Mouse (Mus musculus) ES-E14 (cell line): Measurements from ENCODE around the gene Susd3. TPM values are rescaled to one million over a fixed set of nuclear protein-coding genes. Genes with fewer than 3 reads are reported as not detected.

Source experiments
- DNase-seq: peaks from one replicate; pipeline ENCODE4 v3.0.0-alpha.2; 2013; ENCODE audit warnings: low read depth, low spot score
- H3K27ac ChIP-seq: 2 replicates; pipeline ENCODE4 v1.5.1; 2012; ENCODE audit warnings: low read depth, mild to moderate bottlenecking, low read length, moderate library complexity, mixed read lengths; ENCODE audit not compliant: poor library complexity, insufficient read depth, severe bottlenecking
- H3K36me3 ChIP-seq: 2 replicates; pipeline ENCODE4 v1.6.1; 2012; ENCODE audit warnings: mild to moderate bottlenecking, low read length, moderate library complexity, mixed read lengths; ENCODE audit not compliant: control insufficient read depth, poor library complexity, insufficient read depth, severe bottlenecking
- H3K4me1 ChIP-seq, 2 experiments: fragments of 150-350 bp in 1 of 2; sonication (generic) in 1 of 2; 2 replicates each; pipeline ENCODE4 v1.6.1; 2012; ENCODE audit warnings: low read length in 2 of 2, mild to moderate bottlenecking in 1 of 2, mixed read lengths in 1 of 2; ENCODE audit not compliant: control insufficient read depth in 2 of 2, insufficient read depth in 2 of 2, poor library complexity in 1 of 2
- H3K4me3 ChIP-seq, 2 experiments: fragments of 150-350 bp in 1 of 2; sonication (generic) in 1 of 2; 2 replicates each; pipeline ENCODE4 v1.5.1; 2012; ENCODE audit warnings: low read length in 2 of 2, low read depth in 1 of 2, mild to moderate bottlenecking in 1 of 2, mixed read lengths in 1 of 2; ENCODE audit not compliant: insufficient read depth in 1 of 2, poor library complexity in 1 of 2, severe bottlenecking in 1 of 2
- H3K9ac ChIP-seq: 2 replicates; pipeline ENCODE4 v1.6.1; 2012; ENCODE audit warnings: low read depth, mild to moderate bottlenecking, low read length, mixed read lengths; ENCODE audit not compliant: poor library complexity, insufficient read depth, severe bottlenecking
- H3K9me3 ChIP-seq: fragments of 150-350 bp; sonication (generic); 2 replicates; pipeline ENCODE4 v1.6.1; 2012; ENCODE audit warnings: low read depth, mild to moderate bottlenecking, low read length; ENCODE audit not compliant: control insufficient read depth, insufficient read depth
- CHD2 ChIP-seq: IDR thresholded peaks from 2 replicates; pipeline ENCODE4 v1.6.1; 2014; ENCODE audit warnings: mild to moderate bottlenecking, low read depth, low read length, inconsistent platforms
- HCFC1 ChIP-seq: IDR thresholded peaks from 2 replicates; pipeline ENCODE4 v1.6.1; 2012; ENCODE audit warnings: low read length, inconsistent platforms, borderline replicate concordance; ENCODE audit not compliant: insufficient read depth
- MAFK ChIP-seq: IDR thresholded peaks from 2 replicates; pipeline ENCODE4 v1.6.1; 2014; ENCODE audit warnings: mild to moderate bottlenecking, low read depth, low read length, inconsistent platforms; ENCODE audit not compliant: insufficient read depth
- ZC3H11A ChIP-seq: IDR thresholded peaks from 2 replicates; pipeline ENCODE4 v1.6.1; 2012; ENCODE audit warnings: low read depth, mild to moderate bottlenecking, inconsistent platforms, low read length, borderline replicate concordance
- ZNF384 ChIP-seq: IDR thresholded peaks from 2 replicates; pipeline ENCODE4 v1.6.1; 2012; ENCODE audit warnings: low read depth, low read length, inconsistent platforms
- in situ Hi-C, 2 experiments: fragments of 600-800 bp; cut with MboI; formaldehyde crosslinking; loops; one replicate each; pipeline ENCODE4 v1.15.1; 2025; ENCODE audit warnings: low sequenced_read_pairs in 2 of 2, inconsistent platforms in 1 of 2; ENCODE audit not compliant: unreplicated experiment in 2 of 2
- total RNA-seq: library from RNA; depleted of rRNA; stranded (reverse); fragments of 300-350 nt; gene quantifications from 2 replicates; pipeline ENCODE4 v1.2.3, GENCODE M21; 2012

Susd3 gene
- total RNA-seq, 1 experiment = 1.3 TPM

DNA sequence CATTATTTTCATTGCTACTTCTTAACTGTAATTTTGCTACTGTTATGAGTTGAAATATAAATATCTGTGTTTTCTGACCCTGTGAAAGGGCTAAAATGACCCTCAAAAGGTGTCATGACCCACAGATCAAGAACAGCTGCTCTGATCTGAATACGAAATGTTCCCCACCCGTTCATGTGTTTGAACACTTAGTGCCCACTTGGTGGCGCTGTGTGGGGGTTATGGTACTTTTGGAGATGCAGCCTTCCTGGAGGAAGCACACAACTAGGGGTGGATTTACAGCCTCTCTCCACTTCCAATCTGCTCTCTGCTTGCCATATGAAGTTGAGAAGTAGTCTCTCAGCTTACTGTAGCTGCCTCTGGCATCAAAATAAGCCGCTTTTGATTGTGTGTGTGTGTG is 13.8 kb downstream of the Susd3 start:
- no peak overlapping the region for H3K4me3 ChIP-seq
- DNase-seq = no peak
- no peak overlapping the region for H3K27ac ChIP-seq
- no peaks in the 10 kb centered on the region for H3K36me3 ChIP-seq
- TF ChIP-seq HCFC1 = no peak
- TF ChIP-seq ZC3H11A = no peak
- TF ChIP-seq ZNF384 = no peak
- TF ChIP-seq MAFK = no peak
- no peak for TF ChIP-seq CHD2
- in situ Hi-C loops = no loop called here
- no peak overlapping the region for H3K9ac ChIP-seq
- H3K9me3 ChIP-seq = no peaks in the 10 kb centered on the region
- H3K4me1 ChIP-seq = no peaks in the 10 kb centered on the region

- no peaks in the 10 kb centered on the region for H3K9me3 ChIP-seq
- in situ Hi-C loops = no loop called here
- H3K4me3 ChIP-seq = no peak overlapping the region
- H3K4me1 ChIP-seq = no peaks in the 10 kb centered on the region
- no peak for DNase-seq
- no peak overlapping the region for H3K27ac ChIP-seq
- H3K36me3 ChIP-seq = no peaks in the 10 kb centered on the region
- TF ChIP-seq MAFK (no peak), HCFC1 (no peak), ZC3H11A (no peak), CHD2 (no peak), ZNF384 (no peak)
- no peak overlapping the region for H3K9ac ChIP-seq
Observed at GRCm38 (mm10) chr13:49233792-49234572, 14.5 kb downstream of the Susd3 start.

GRCm38 (mm10) chr13:49225633-49226032 is 22.9 kb downstream of the Susd3 start:
- Histone ChIP-seq H3K27ac (no peak overlapping the region), H3K36me3 (no peaks in the 10 kb centered on the region), H3K9me3 (no peaks in the 10 kb centered on the region), H3K9ac (no peak overlapping the region), H3K4me1 (peaks cover 5% of the 10 kb centered on the region in 2 experiments; a peak in 2 of 4 replicates), H3K4me3 (no peak overlapping the region)
- in situ Hi-C loops = no loop called here
- no peak for DNase-seq
- TF ChIP-seq HCFC1 = no peak
- no peak for TF ChIP-seq ZC3H11A
- no peak for TF ChIP-seq ZNF384
- no peak for TF ChIP-seq CHD2
- TF ChIP-seq MAFK = no peak

DNA sequence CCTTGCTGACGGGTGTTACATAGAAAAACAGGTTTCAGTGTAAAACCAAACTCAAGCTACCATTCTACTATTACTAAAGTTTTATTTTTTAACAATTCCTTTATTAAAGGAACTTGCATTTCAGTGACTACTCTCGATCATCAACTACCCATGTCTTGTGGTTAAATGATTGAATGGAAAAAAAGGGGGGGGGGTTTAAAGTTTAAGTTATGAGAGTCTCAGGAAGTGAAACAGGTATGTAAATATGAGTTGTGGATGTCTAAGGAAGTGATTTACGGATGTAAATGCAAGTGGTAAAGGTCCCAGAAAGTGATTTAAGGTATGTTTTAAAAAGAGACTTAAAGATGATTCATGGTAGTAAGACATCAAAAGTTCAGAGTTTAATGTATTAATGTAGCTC is 23.3 kb downstream of the Susd3 start:
- in situ Hi-C loops = no loop called here
- Histone ChIP-seq H3K4me3 (no peak overlapping the region), H3K9ac (no peak overlapping the region), H3K27ac (no peak overlapping the region), H3K9me3 (no peaks in the 10 kb centered on the region), H3K36me3 (no peaks in the 10 kb centered on the region), H3K4me1 (peaks cover 5% of the 10 kb centered on the region in 2 experiments; a peak in 2 of 4 replicates)
- no peak for TF ChIP-seq ZC3H11A
- TF ChIP-seq HCFC1 = no peak
- TF ChIP-seq MAFK = no peak
- TF ChIP-seq CHD2 = no peak
- TF ChIP-seq ZNF384 = no peak
- DNase-seq = no peak
